Mouse (Mus musculus) right cerebral cortex, postnatal 10 days (tissue): Measurements from ENCODE around the gene Mylk.
"Not testable (repeated sequence)": the region's sequence is repeated elsewhere in the genome, so short reads cannot be mapped to it uniquely, and the experiment has no call there.

Experiments used
- DNase-seq, 2 experiments: peaks; one replicate each; pipeline ENCODE4 v3.0.0; 2021; ENCODE audit warnings: low spot score in 2 of 2

The Mylk gene

DNA sequence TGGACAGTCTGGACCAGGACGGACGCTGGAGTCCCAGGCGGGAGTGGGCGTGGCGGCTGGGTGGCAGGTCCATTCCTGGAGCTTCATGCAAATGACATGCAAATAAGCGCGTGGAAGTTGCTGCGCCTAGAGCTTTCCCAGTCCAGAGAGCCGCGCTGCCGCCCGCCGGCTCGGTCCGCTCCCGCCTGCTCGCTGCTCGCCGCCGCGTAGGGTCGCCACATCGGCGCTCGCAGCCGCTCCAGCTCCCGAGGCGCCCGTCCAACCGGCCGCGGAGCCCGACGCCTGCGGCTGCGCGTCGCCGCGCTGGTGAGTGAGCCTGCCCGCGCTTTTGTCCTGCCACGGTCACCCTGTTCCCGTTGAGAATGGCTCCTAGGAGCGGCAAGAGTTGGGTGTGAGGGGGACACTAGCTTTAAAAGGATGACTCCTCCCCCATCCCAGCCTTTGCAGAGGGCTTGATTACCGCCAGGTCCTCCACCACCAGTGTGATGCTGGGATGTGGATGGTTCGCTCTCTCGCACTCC, at the start of gene Mylk:
Gene Mylk (plus strand): TSS at position 146 of the 521 bp plus-strand sequence.
- DNase-seq, result peak; percentile 76 to 79

GRCm38 (mm10) chr16:34698721-34699120, 46.3 kb upstream of the Mylk start:
- DNase-seq, result not testable (repeated sequence)

GRCm38 (mm10) chr16:34700165-34700827, 44.7 kb upstream of the Mylk start:
- DNase-seq, result peak; percentile 83 to 86

- DNase-seq, result no peak
These were observed 44.2 kb upstream of the Mylk start for GRCm38 (mm10) chr16:34700828-34701216.

- DNase-seq, result no peak
These were observed 39.0 kb upstream of the Mylk start for GRCm38 (mm10) chr16:34706019-34706418.

- no peak for DNase-seq
These were observed 38.5 kb upstream of the Mylk start for GRCm38 (mm10) chr16:34706487-34706946.

- no peak for DNase-seq
These were observed 33.5 kb upstream of the Mylk start for GRCm38 (mm10) chr16:34711481-34711880.

- no peak for DNase-seq
These were observed 19.9 kb upstream of the Mylk start for GRCm38 (mm10) chr16:34725156-34725555.

- not testable (repeated sequence) for DNase-seq
These were observed 16.4 kb upstream of the Mylk start for GRCm38 (mm10) chr16:34728610-34729009.

DNA sequence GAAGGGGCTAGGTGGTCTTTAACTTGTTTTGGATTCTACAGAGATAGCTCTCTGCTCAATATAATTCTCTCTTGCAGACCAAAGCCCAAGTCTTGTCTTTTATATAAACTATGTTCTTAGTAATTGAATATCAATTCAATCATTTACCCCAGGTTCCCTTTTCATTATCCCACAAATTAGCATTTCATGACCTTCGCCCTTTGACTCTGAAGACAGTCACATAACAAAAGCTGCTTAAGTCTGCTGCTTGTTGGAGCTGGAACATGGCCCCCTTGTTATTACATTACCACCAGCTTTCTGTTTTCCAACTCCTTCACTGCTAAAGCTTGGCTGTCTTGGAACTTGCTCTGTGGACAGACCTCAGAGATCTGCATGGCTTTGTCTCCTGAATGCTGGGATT, 15.6 kb upstream of the Mylk start:
- no peak for DNase-seq

DNA sequence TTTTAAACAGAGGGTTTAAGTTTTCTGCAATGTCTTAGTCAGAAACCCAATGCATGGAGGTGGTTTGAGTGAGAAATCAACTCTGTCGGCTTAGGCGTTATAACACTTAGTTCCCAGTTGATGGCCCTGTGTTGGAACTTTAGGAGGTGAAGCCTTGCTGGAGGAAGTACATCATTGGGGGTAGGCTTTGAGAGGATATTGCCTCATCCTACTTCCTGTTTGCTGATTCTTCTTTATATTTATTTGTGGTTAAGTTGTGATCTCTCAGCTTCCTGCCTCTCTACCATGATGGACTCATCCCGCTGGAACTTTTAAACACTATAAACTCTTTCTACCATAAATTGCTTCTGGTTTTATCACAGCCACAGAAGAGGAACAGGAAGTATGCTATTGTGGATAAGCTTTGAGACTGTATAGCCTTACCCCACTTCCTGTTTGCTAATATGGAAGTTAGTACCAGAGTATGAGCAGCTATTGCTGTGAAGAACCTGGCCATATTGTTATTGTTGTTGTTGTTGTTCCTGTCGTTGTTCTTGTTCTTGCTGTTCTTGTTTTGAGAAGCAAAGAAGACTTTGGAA, 6.3 kb upstream of the Mylk start:
- no peak for DNase-seq

DNA sequence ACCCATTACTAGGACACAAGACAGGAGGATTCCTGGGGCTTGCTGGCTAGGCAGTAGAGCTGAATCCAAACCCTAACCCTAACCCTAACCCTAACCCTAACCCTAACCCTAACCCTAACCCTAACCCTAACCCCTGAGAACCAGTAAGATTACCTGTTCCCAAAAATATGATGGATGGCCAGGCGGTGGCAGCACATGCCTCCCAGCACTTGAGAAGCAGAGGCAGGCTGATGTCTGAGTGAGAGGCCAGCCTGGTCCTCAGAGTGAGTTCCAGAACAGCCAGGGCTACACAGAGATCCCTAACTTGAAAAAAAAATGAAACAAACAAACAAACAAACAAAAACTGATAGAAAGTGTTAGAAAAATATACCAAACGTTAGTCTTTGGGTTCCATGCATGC, 2.1 kb upstream of the Mylk start:
- DNase-seq, result no peak

GRCm38 (mm10) chr16:34748081-34748720, 3.2 kb downstream of the Mylk start:
- DNase-seq, result no peak

- no peak for DNase-seq
These were observed 4.5 kb downstream of the Mylk start for GRCm38 (mm10) chr16:34749536-34749935.

GRCm38 (mm10) chr16:34752026-34752425, 7.0 kb downstream of the Mylk start:
- DNase-seq, result no peak

DNA sequence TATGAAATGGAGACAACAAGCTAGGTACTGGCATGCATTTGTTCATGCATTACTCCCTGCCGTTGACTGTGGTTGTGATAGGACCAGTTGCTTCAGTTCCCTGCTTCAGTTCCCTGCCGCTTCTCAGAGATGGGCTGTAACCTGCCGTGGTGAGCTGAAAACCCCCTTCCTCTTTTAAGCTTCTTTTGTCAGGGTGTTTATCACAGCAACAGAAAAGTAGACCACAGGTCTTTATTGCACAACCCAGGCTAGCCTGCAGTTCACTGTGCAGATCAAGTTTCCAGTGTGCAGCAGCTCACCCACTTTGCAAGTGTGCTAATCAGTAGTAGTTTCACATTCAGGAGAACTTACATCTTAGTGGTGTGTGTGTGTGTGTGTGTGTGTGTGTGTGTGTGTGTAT, 8.0 kb downstream of the Mylk start:
- DNase-seq, result no peak

- DNase-seq, result no peak
These were observed 12.0 kb downstream of the Mylk start for GRCm38 (mm10) chr16:34756991-34757390.

GRCm38 (mm10) chr16:34758205-34758604, 13.2 kb downstream of the Mylk start:
- no peak for DNase-seq

DNA sequence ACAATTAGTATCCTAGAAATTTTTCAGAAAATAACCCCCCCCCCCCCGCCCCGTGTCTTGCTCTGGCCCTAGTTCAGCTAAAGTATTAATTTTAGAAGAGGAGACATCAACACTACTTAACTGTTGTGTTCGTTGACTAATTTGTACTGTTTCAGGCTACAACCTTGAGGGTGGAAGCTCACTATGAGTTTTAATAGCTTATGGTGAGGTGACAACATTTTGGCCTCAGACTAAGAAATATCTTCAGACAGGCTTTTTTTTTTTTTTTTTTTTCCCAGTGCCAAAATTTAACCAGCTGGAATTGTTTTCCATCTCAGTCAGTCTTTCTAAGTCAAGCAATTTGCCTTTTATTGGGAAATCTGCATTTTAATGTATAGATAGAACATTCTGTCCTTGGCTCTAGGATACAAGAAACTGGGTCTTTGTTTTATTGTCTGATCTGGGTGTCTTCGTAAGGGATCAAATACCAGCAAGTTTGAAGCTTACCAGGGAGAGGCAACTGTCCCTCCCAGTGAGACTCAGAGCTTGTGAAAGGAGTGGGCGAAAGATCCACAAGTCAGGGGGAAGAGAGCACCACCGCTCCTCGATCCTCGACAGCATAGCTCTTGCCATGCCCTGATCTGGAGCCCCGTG, 19.1 kb downstream of the Mylk start:
- no peak for DNase-seq

DNA sequence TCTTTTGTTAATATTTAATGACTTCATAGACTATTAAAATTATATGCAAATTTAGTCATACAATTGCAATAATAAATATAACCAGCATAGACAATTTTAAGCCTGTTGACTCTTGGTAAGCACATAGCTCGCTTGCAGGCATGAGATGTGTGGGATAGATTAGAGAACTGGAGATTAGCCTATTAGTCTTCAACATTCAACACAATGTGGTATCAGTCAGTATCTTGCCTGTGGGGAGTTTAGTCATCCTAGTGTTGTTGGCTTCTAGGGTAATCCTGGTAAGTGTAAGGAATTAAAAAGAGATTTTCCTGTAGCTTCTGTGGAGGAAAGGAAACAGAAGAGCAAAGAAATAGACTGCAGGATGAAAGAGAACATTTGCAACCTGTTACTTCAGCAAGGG, 20.7 kb downstream of the Mylk start:
- DNase-seq, result no peak

DNA sequence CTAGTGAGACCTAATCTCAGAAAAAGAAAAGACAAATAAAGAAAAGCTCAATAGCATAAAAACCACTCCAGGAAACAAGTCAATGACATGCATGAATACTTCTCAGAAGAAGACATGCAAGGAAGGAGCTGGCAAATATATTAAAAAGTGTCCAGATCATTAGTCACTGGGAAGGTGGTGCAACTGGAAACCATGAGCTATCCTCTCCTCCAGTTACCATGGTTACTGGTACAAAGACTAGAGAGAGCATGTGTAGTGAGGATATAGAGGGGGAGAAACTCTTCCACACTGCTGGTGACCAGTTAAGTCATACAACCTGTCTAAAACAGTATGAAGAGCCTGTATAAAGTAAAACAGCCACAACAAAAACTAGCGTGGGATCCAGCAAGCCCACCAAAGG, 21.2 kb downstream of the Mylk start:
- DNase-seq, result no peak

- DNase-seq, result no peak
These were observed 22.4 kb downstream of the Mylk start for GRCm38 (mm10) chr16:34767443-34767842.
